Mouse (Mus musculus): ENCODE results near the gene Ccdc40. TPM values are rescaled to one million over a fixed set of nuclear protein-coding genes. Genes with fewer than 3 reads are reported as not detected.

Ccdc40 gene
- polyA plus RNA-seq, 1 experiment from 2014 or later, result 16.5 TPM

GRCm38 (mm10) chr11:119306762-119307657 is 78.6 kb downstream of the Ccdc40 start:
- no peaks in the 10 kb centered on the region for H3K9me3 ChIP-seq (ENCODE audit: control insufficient read depth, low read length)
- H3K27ac ChIP-seq (ENCODE audit: low read depth, low read length), result no peak overlapping the region
- ATAC-seq, result no peak
- no peaks in the 10 kb centered on the region for H3K4me1 ChIP-seq (ENCODE audit: control insufficient read depth, insufficient read depth, low read depth, low read length)
- H3K9ac ChIP-seq (ENCODE audit: low read depth, low read length), result no peak overlapping the region
- no peaks in the 10 kb centered on the region for H3K36me3 ChIP-seq (ENCODE audit: control insufficient read depth, insufficient read depth, low read length)
- H3K4me3 ChIP-seq (ENCODE audit: low read length), result no peak overlapping the region
- H3K4me2 ChIP-seq (ENCODE audit: low read length), result no peak overlapping the region
- H3K27me3 ChIP-seq (replicated peaks; ENCODE audit: control insufficient read depth, insufficient read depth, low read length), result no peaks in the 10 kb centered on the region; the same call in 1 of the 2 replicates
- 58% methylated on average over 13 of the region's 13 CpGs for WGBS

GRCm38 (mm10) chr11:119307658-119307867 is 79.2 kb downstream of the Ccdc40 start, which contains the start of gene Card14:
TSS of gene Card14 (plus strand) at chr11:119307768.
- H3K4me3 ChIP-seq (ENCODE audit: low read length), result no peak within 1 kb of the TSS
- no peak within 1 kb of the TSS; the same call in 1 of the 2 replicates for H3K4me2 ChIP-seq (ENCODE audit: low read length)
- no peak within 1 kb of the TSS for H3K27ac ChIP-seq (ENCODE audit: low read depth, low read length)
- H3K4me1 ChIP-seq (ENCODE audit: control insufficient read depth, insufficient read depth, low read depth, low read length), result no peaks in the 10 kb centered on the region
- no peak within 1 kb of the TSS for H3K9ac ChIP-seq (ENCODE audit: low read depth, low read length)
- no peaks in the 10 kb centered on the region; the same call in 1 of the 2 replicates for H3K27me3 ChIP-seq (replicated peaks; ENCODE audit: control insufficient read depth, insufficient read depth, low read length)
- H3K9me3 ChIP-seq (ENCODE audit: control insufficient read depth, low read length), result no peaks in the 10 kb centered on the region
- ATAC-seq, result no peak
- 50% methylated on average over 1 of the region's 1 CpGs for WGBS
- no peaks in the 10 kb centered on the region for H3K36me3 ChIP-seq (ENCODE audit: control insufficient read depth, insufficient read depth, low read length)

- H3K4me2 ChIP-seq (ENCODE audit: low read length), result no peak overlapping the region; the same call in 1 of the 2 replicates
- H3K36me3 ChIP-seq (ENCODE audit: control insufficient read depth, insufficient read depth, low read length), result no peaks in the 10 kb centered on the region
- no peak for ATAC-seq
- H3K9ac ChIP-seq (ENCODE audit: low read depth, low read length), result no peak overlapping the region
- WGBS, result 35% methylated on average over 11 of the region's 11 CpGs
- H3K4me1 ChIP-seq (ENCODE audit: control insufficient read depth, insufficient read depth, low read depth, low read length), result no peaks in the 10 kb centered on the region
- H3K4me3 ChIP-seq (ENCODE audit: low read length), result no peak overlapping the region
- H3K27ac ChIP-seq (ENCODE audit: low read depth, low read length), result no peak overlapping the region
- H3K9me3 ChIP-seq (ENCODE audit: control insufficient read depth, low read length), result no peaks in the 10 kb centered on the region
- no peaks in the 10 kb centered on the region; the same call in 1 of the 2 replicates for H3K27me3 ChIP-seq (replicated peaks; ENCODE audit: control insufficient read depth, insufficient read depth, low read length)
These were observed 79.5 kb downstream of the Ccdc40 start for GRCm38 (mm10) chr11:119307916-119308315.

- H3K9me3 ChIP-seq (ENCODE audit: control insufficient read depth, low read length), result no peaks in the 10 kb centered on the region
These were observed 82.2 kb downstream of the Ccdc40 start for GRCm38 (mm10) chr11:119310621-119311020.

GRCm38 (mm10) chr11:119314252-119314936 is 86.0 kb downstream of the Ccdc40 start:
- Histone ChIP-seq H3K27me3 (replicated peaks; ENCODE audit: control insufficient read depth, insufficient read depth, low read length) (no peaks in the 10 kb centered on the region; the same call in 1 of the 2 replicates), H3K4me2 (ENCODE audit: low read length) (no peak overlapping the region), H3K9me3 (ENCODE audit: control insufficient read depth, low read length) (no peaks in the 10 kb centered on the region), H3K4me3 (ENCODE audit: low read length) (no peak overlapping the region), H3K27ac (ENCODE audit: low read depth, low read length) (no peak overlapping the region), H3K36me3 (ENCODE audit: control insufficient read depth, insufficient read depth, low read length) (no peaks in the 10 kb centered on the region), H3K9ac (ENCODE audit: low read depth, low read length) (no peak overlapping the region), H3K4me1 (ENCODE audit: control insufficient read depth, insufficient read depth, low read depth, low read length) (no peaks in the 10 kb centered on the region)
- 76% methylated on average over 17 of the region's 17 CpGs for WGBS
- no peak for ATAC-seq

More at GRCm38 (mm10) chr11:119310621-119311020, 82.2 kb downstream of the Ccdc40 start:
- Histone ChIP-seq H3K27ac (ENCODE audit: low read depth, low read length) (no peak overlapping the region), H3K4me3 (ENCODE audit: low read length) (no peak overlapping the region), H3K4me1 (ENCODE audit: control insufficient read depth, insufficient read depth, low read depth, low read length) (no peaks in the 10 kb centered on the region), H3K36me3 (ENCODE audit: control insufficient read depth, insufficient read depth, low read length) (no peaks in the 10 kb centered on the region), H3K27me3 (replicated peaks; ENCODE audit: control insufficient read depth, insufficient read depth, low read length) (no peaks in the 10 kb centered on the region; the same call in 1 of the 2 replicates), H3K9ac (ENCODE audit: low read depth, low read length) (no peak overlapping the region), H3K4me2 (ENCODE audit: low read length) (no peak overlapping the region)
- 19% methylated on average over 10 of the region's 10 CpGs for WGBS
- ATAC-seq, result no peak

Other genes with a start within 250 kb of the Ccdc40 start
- gene Enpp7, start 240.4 kb upstream of the Ccdc40 start, polyA plus RNA-seq (2015; fragmentation: Nextera tagmentation; extraction: Ambion mirVana), result not detected in 2 replicates
- gene Cbx2, start 205.6 kb upstream of the Ccdc40 start, polyA plus RNA-seq (2015; fragmentation: Nextera tagmentation; extraction: Ambion mirVana), result 10.7 and 14.0 TPM in 2 replicates
- gene Cbx8, start 187.6 kb upstream of the Ccdc40 start, polyA plus RNA-seq (2015; fragmentation: Nextera tagmentation; extraction: Ambion mirVana), result 8.5 and 9.5 TPM in 2 replicates
- gene Cbx4, start 142.4 kb upstream of the Ccdc40 start, polyA plus RNA-seq (2015; fragmentation: Nextera tagmentation; extraction: Ambion mirVana), result 23.4 and 24.8 TPM in 2 replicates
- gene Tbc1d16, start 73 bp upstream of the Ccdc40 start, polyA plus RNA-seq (2015; fragmentation: Nextera tagmentation; extraction: Ambion mirVana), result 47.9 and 54.9 TPM in 2 replicates
- gene Gaa, start 39.3 kb downstream of the Ccdc40 start, polyA plus RNA-seq (2015; fragmentation: Nextera tagmentation; extraction: Ambion mirVana), result 121 and 131 TPM in 2 replicates
- 241 and 243 TPM in 2 replicates for gene Eif4a3, start 71.5 kb downstream of the Ccdc40 start, polyA plus RNA-seq (2015; fragmentation: Nextera tagmentation; extraction: Ambion mirVana)
- gene Card14, start 79.2 kb downstream of the Ccdc40 start, polyA plus RNA-seq (2015; fragmentation: Nextera tagmentation; extraction: Ambion mirVana), result 0.50 and 0.55 TPM in 2 replicates
- 3.6 and 5.2 TPM in 2 replicates for gene Sgsh, start 127.0 kb downstream of the Ccdc40 start, polyA plus RNA-seq (2015; fragmentation: Nextera tagmentation; extraction: Ambion mirVana)
- 7.5 and 8.0 TPM in 2 replicates for gene Slc26a11, start 127.0 kb downstream of the Ccdc40 start, polyA plus RNA-seq (2015; fragmentation: Nextera tagmentation; extraction: Ambion mirVana)
- 1.0 and 1.1 TPM in 2 replicates for gene Rnf213, start 164.5 kb downstream of the Ccdc40 start, polyA plus RNA-seq (2015; fragmentation: Nextera tagmentation; extraction: Ambion mirVana)

All from hindbrain, embryonic 16.5 days (tissue).